Mouse (Mus musculus): ENCODE measurements around the gene Smg5. TPM values are rescaled to one million over a fixed set of nuclear protein-coding genes. Genes with fewer than 3 reads are reported as not detected.
A peak's percentile ranks its signal among the peaks of the same experiment; 100 is the strongest.

Gene Smg5
- polyA plus RNA-seq, 1 experiment from 2014 or later = 34.3 TPM

- ATAC-seq (ENCODE audit: insufficient number of reproducible peaks, insufficient read depth, low FRiP score, low read depth) = no peak
- peaks cover 2 to 17% of the 10 kb centered on the region in 2 experiments; a peak in 2 of 4 replicates for H3K4me1 ChIP-seq (ENCODE audit: control insufficient read depth in 2 of 2, insufficient read depth in 2 of 2, low read length in 2 of 2)
- peak overlapping the region; percentile 95 for H3K4me2 ChIP-seq (ENCODE audit: low read length)
- H3K27ac ChIP-seq (replicated peaks in 1 of 2; ENCODE audit: control insufficient read depth in 1 of 2, insufficient read depth in 1 of 2, low read depth in 2 of 2, low read length in 2 of 2) = peak overlapping the region; percentile 90 to 95
- peak overlapping the region; percentile 70 to 93 for H3K4me3 ChIP-seq (ENCODE audit: control insufficient read depth in 1 of 2, insufficient read depth in 1 of 2, low read depth in 1 of 2, low read length in 2 of 2)
- no peaks in the 10 kb centered on the region for H3K9me3 ChIP-seq (ENCODE audit: control insufficient read depth, low read length)
- peaks cover 39% of the 10 kb centered on the region for H3K36me3 ChIP-seq (ENCODE audit: control insufficient read depth, insufficient read depth, low read length)
- H3K9ac ChIP-seq (ENCODE audit: low read length) = peak overlapping the region; percentile 81
- H3K27me3 ChIP-seq (ENCODE audit: control insufficient read depth, insufficient read depth, low read length) = no peaks in the 10 kb centered on the region
- under 1% methylated on average over 30 of the region's 30 CpGs for WGBS
These were observed 38.7 kb upstream of the Smg5 start for GRCm38 (mm10) chr3:88297321-88297851.

GRCm38 (mm10) chr3:88299172-88299571 is 36.9 kb upstream of the Smg5 start:
- Histone ChIP-seq H3K27ac (replicated peaks in 1 of 2; ENCODE audit: control insufficient read depth in 1 of 2, insufficient read depth in 1 of 2, low read depth in 2 of 2, low read length in 2 of 2) (no peak overlapping the region), H3K4me3 (ENCODE audit: control insufficient read depth in 1 of 2, insufficient read depth in 1 of 2, low read depth in 1 of 2, low read length in 2 of 2) (no peak overlapping the region), H3K9me3 (ENCODE audit: control insufficient read depth, low read length) (no peaks in the 10 kb centered on the region), H3K4me1 (ENCODE audit: control insufficient read depth in 2 of 2, insufficient read depth in 2 of 2, low read length in 2 of 2) (peaks cover 2 to 17% of the 10 kb centered on the region in 2 experiments; a peak in 2 of 4 replicates), H3K27me3 (ENCODE audit: control insufficient read depth, insufficient read depth, low read length) (no peaks in the 10 kb centered on the region), H3K4me2 (ENCODE audit: low read length) (no peak overlapping the region), H3K36me3 (ENCODE audit: control insufficient read depth, insufficient read depth, low read length) (peaks cover 52% of the 10 kb centered on the region), H3K9ac (ENCODE audit: low read length) (no peak overlapping the region)
- WGBS = 72% methylated on average over 1 of the region's 1 CpGs
- no peak for ATAC-seq (ENCODE audit: insufficient number of reproducible peaks, insufficient read depth, low FRiP score, low read depth)

- WGBS = 1% methylated on average over 10 of the region's 10 CpGs
- H3K4me2 ChIP-seq (ENCODE audit: low read length) = peak within 1 kb of the TSS; percentile 92
These were observed 11.1 kb upstream of the Smg5 start, which contains the start of gene Glmp for GRCm38 (mm10) chr3:88324951-88325405. TSS of gene Glmp (plus strand) at chr3:88325023.

GRCm38 (mm10) chr3:88328956-88329355 is 7.1 kb upstream of the Smg5 start:
- Histone ChIP-seq H3K27ac (replicated peaks in 1 of 2; ENCODE audit: control insufficient read depth in 1 of 2, insufficient read depth in 1 of 2, low read depth in 2 of 2, low read length in 2 of 2) (no peak overlapping the region), H3K4me1 (ENCODE audit: control insufficient read depth in 2 of 2, insufficient read depth in 2 of 2, low read length in 2 of 2) (peaks cover 5 to 14% of the 10 kb centered on the region in 2 experiments; a peak in 3 of 4 replicates), H3K9ac (ENCODE audit: low read length) (no peak overlapping the region), H3K4me2 (ENCODE audit: low read length) (no peak overlapping the region), H3K27me3 (ENCODE audit: control insufficient read depth, insufficient read depth, low read length) (no peaks in the 10 kb centered on the region), H3K4me3 (ENCODE audit: control insufficient read depth in 1 of 2, insufficient read depth in 1 of 2, low read depth in 1 of 2, low read length in 2 of 2) (no peak overlapping the region), H3K9me3 (ENCODE audit: control insufficient read depth, low read length) (no peaks in the 10 kb centered on the region), H3K36me3 (ENCODE audit: control insufficient read depth, insufficient read depth, low read length) (peaks cover 35% of the 10 kb centered on the region)
- WGBS = 77% methylated on average over 5 of the region's 5 CpGs
- no peak for ATAC-seq (ENCODE audit: insufficient number of reproducible peaks, insufficient read depth, low FRiP score, low read depth)

More at GRCm38 (mm10) chr3:88324951-88325405, 11.1 kb upstream of the Smg5 start, which contains the start of gene Glmp:
- Histone ChIP-seq H3K9me3 (ENCODE audit: control insufficient read depth, low read length) (no peaks in the 10 kb centered on the region), H3K4me1 (ENCODE audit: control insufficient read depth in 2 of 2, insufficient read depth in 2 of 2, low read length in 2 of 2) (peaks cover 4 to 14% of the 10 kb centered on the region in 2 experiments; a peak in 3 of 4 replicates), H3K27ac (replicated peaks in 1 of 2; ENCODE audit: control insufficient read depth in 1 of 2, insufficient read depth in 1 of 2, low read depth in 2 of 2, low read length in 2 of 2) (peak within 1 kb of the TSS in 1 of 2 experiments; percentile 52; a peak in 2 of 4 replicates), H3K27me3 (ENCODE audit: control insufficient read depth, insufficient read depth, low read length) (no peaks in the 10 kb centered on the region), H3K9ac (ENCODE audit: low read length) (peak within 1 kb of the TSS; percentile 92), H3K36me3 (ENCODE audit: control insufficient read depth, insufficient read depth, low read length) (peaks cover 70% of the 10 kb centered on the region), H3K4me3 (ENCODE audit: control insufficient read depth in 1 of 2, insufficient read depth in 1 of 2, low read depth in 1 of 2, low read length in 2 of 2) (peak within 1 kb of the TSS; percentile 60 to 86)
- peak; percentile 37 for ATAC-seq (ENCODE audit: insufficient number of reproducible peaks, insufficient read depth, low FRiP score, low read depth)

GRCm38 (mm10) chr3:88331282-88331681 is 4.8 kb upstream of the Smg5 start:
- no peak for ATAC-seq (ENCODE audit: insufficient number of reproducible peaks, insufficient read depth, low FRiP score, low read depth)
- peaks cover 4 to 6% of the 10 kb centered on the region in 2 experiments; a peak in 3 of 4 replicates for H3K4me1 ChIP-seq (ENCODE audit: control insufficient read depth in 2 of 2, insufficient read depth in 2 of 2, low read length in 2 of 2)
- H3K27me3 ChIP-seq (ENCODE audit: control insufficient read depth, insufficient read depth, low read length) = no peaks in the 10 kb centered on the region
- H3K27ac ChIP-seq (replicated peaks in 1 of 2; ENCODE audit: control insufficient read depth in 1 of 2, insufficient read depth in 1 of 2, low read depth in 2 of 2, low read length in 2 of 2) = no peak overlapping the region
- H3K4me2 ChIP-seq (ENCODE audit: low read length) = no peak overlapping the region
- H3K9ac ChIP-seq (ENCODE audit: low read length) = no peak overlapping the region
- no peaks in the 10 kb centered on the region for H3K9me3 ChIP-seq (ENCODE audit: control insufficient read depth, low read length)
- H3K36me3 ChIP-seq (ENCODE audit: control insufficient read depth, insufficient read depth, low read length) = peaks cover 33% of the 10 kb centered on the region
- no peak overlapping the region for H3K4me3 ChIP-seq (ENCODE audit: control insufficient read depth in 1 of 2, insufficient read depth in 1 of 2, low read depth in 1 of 2, low read length in 2 of 2)
- 27% methylated on average over 2 of the region's 2 CpGs for WGBS

- H3K36me3 ChIP-seq (ENCODE audit: control insufficient read depth, insufficient read depth, low read length) = peaks cover 6% of the 10 kb centered on the region
- no peak overlapping the region for H3K27ac ChIP-seq (replicated peaks in 1 of 2; ENCODE audit: control insufficient read depth in 1 of 2, insufficient read depth in 1 of 2, low read depth in 2 of 2, low read length in 2 of 2)
- H3K9me3 ChIP-seq (ENCODE audit: control insufficient read depth, low read length) = no peaks in the 10 kb centered on the region
- H3K4me2 ChIP-seq (ENCODE audit: low read length) = no peak overlapping the region
- no peak overlapping the region for H3K9ac ChIP-seq (ENCODE audit: low read length)
- H3K4me3 ChIP-seq (ENCODE audit: control insufficient read depth in 1 of 2, insufficient read depth in 1 of 2, low read depth in 1 of 2, low read length in 2 of 2) = no peak overlapping the region
- WGBS = 50% methylated on average over 12 of the region's 12 CpGs
- peaks cover 11 to 24% of the 10 kb centered on the region in 2 experiments for H3K4me1 ChIP-seq (ENCODE audit: control insufficient read depth in 2 of 2, insufficient read depth in 2 of 2, low read length in 2 of 2)
- no peaks in the 10 kb centered on the region for H3K27me3 ChIP-seq (ENCODE audit: control insufficient read depth, insufficient read depth, low read length)
- no peak for ATAC-seq (ENCODE audit: insufficient number of reproducible peaks, insufficient read depth, low FRiP score, low read depth)
These were observed 1.9 kb upstream of the Smg5 start for GRCm38 (mm10) chr3:88334029-88334658.

GRCm38 (mm10) chr3:88334902-88335435 is 1.1 kb upstream of the Smg5 start:
- Histone ChIP-seq H3K36me3 (ENCODE audit: control insufficient read depth, insufficient read depth, low read length) (no peaks in the 10 kb centered on the region), H3K4me2 (ENCODE audit: low read length) (peak overlapping the region; percentile 87), H3K9ac (ENCODE audit: low read length) (peak overlapping the region; percentile 93), H3K4me3 (ENCODE audit: control insufficient read depth in 1 of 2, insufficient read depth in 1 of 2, low read depth in 1 of 2, low read length in 2 of 2) (peak overlapping the region; percentile 82 to 93), H3K9me3 (ENCODE audit: control insufficient read depth, low read length) (no peaks in the 10 kb centered on the region), H3K4me1 (ENCODE audit: control insufficient read depth in 2 of 2, insufficient read depth in 2 of 2, low read length in 2 of 2) (peaks cover 11 to 26% of the 10 kb centered on the region in 2 experiments), H3K27ac (replicated peaks in 1 of 2; ENCODE audit: control insufficient read depth in 1 of 2, insufficient read depth in 1 of 2, low read depth in 2 of 2, low read length in 2 of 2) (peak overlapping the region; percentile 96 to 97; a peak in 3 of 4 replicates), H3K27me3 (ENCODE audit: control insufficient read depth, insufficient read depth, low read length) (no peaks in the 10 kb centered on the region)
- ATAC-seq (ENCODE audit: insufficient number of reproducible peaks, insufficient read depth, low FRiP score, low read depth) = no peak
- 36% methylated on average over 3 of the region's 3 CpGs for WGBS
